ENCODE assay signal across 11 mouse cellular contexts in genomic region chr3:41587588-41587987, GRCm38 (mm10). TPM values are rescaled to one million over a fixed set of nuclear protein-coding genes. Genes with fewer than 3 reads are reported as not detected.
DNase-seq lines count a peak whose midpoint lies in the region; ATAC-seq lines count a peak whose summit lies in the region.
"Had no signal": no experiment of that assay in that cellular context is flagged by ENCODE, and none has a peak within 500 bp of the region (broad histone marks: within the 10 kb centered on the region; RNA-seq: fewer than 3 reads in every experiment).

No protein-coding gene starts in this region.

- no peaks in the 10 kb centered on the region for H3K9me3 ChIP-seq in forebrain, embryonic 11.5 days (ENCODE audit: control insufficient read depth, low read length)

- no peak overlapping the region for H3K4me3 ChIP-seq in forebrain, embryonic 11.5 days (ENCODE audit: low read depth, low read length)

- H3K27ac ChIP-seq in forebrain, embryonic 11.5 days (ENCODE audit: low read depth, low read length): no peak overlapping the region
- H3K27ac ChIP-seq: macrophage had no signal

- no peak overlapping the region for H3K4me2 ChIP-seq in forebrain, embryonic 11.5 days (ENCODE audit: low read depth, low read length, severe bottlenecking)

- H3K9ac ChIP-seq in forebrain, embryonic 11.5 days (ENCODE audit: low read length): no peak overlapping the region
- H3K9ac ChIP-seq: forebrain, postnatal 0 days had no signal

- no peaks in the 10 kb centered on the region for H3K4me1 ChIP-seq in forebrain, embryonic 11.5 days (replicated peaks; ENCODE audit: control insufficient read depth, insufficient read depth, low read length)

- DNase-seq in urinary bladder, postnatal 14 days (ENCODE audit: low spot score): peak; percentile 20
- no peak for DNase-seq in urinary bladder, postnatal 4 days (ENCODE audit: low spot score in 2 of 2)
- peak; percentile 74 for DNase-seq in lung, postnatal 10 days
- peak; percentile 59 for DNase-seq in yolk sac, embryonic 10.5 days (ENCODE audit: low spot score)
- DNase-seq in cerebellum, postnatal 4 days (ENCODE audit: low spot score in 2 of 2): no peak
- no peak for DNase-seq in forebrain, embryonic 11.5 days (ENCODE audit: low spot score)
- no peak for DNase-seq in ovary, postnatal 14 days (ENCODE audit: low spot score)
- DNase-seq: forebrain, postnatal 0 days; right cerebral cortex, postnatal 4 days had no signal

- 80% methylated on average over 6 of the region's 6 CpGs for WGBS in forebrain, embryonic 11.5 days

- no peaks in the 10 kb centered on the region for H3K27me3 ChIP-seq in forebrain, embryonic 11.5 days (ENCODE audit: control insufficient read depth, insufficient read depth, low read length)

- no peaks in the 10 kb centered on the region; the same call in 1 of the 2 replicates for H3K36me3 ChIP-seq in forebrain, embryonic 11.5 days (ENCODE audit: control insufficient read depth, insufficient read depth, low read length)

- ATAC-seq in inflammation-experienced regulatory T-cells, adult 6 months: peak; percentile 67
- no peak for ATAC-seq in forebrain, embryonic 11.5 days (replicated peaks; ENCODE audit: low FRiP score)
- ATAC-seq: forebrain, postnatal 0 days had no signal

RNA-seq across cellular contexts. Expression of gene Jade1, which starts 32.1 kb away (rescaled TPM):
- 10 to 100 TPM in 2 of 3 experiments, 1 to 10 TPM in 1; 5.1 to 10.7 (median 10.3) TPM for polyA plus RNA-seq in inflammation-experienced regulatory T-cells, adult 6 months (2017; shearing (Covaris generic))
- 22.4 and 24.1 TPM in 2 replicates for polyA plus RNA-seq in forebrain, embryonic 11.5 days (2014; fragmentation: Nextera tagmentation; extraction: Ambion mirVana)

Comparison
In these comparisons a context has a peak if more than half of its experiments do, and no peak if none do; other contexts are left out.
1. DNase-seq: peak in urinary bladder, postnatal 14 days (single experiment), lung, postnatal 10 days (single experiment) and yolk sac, embryonic 10.5 days (single experiment); none in urinary bladder, postnatal 4 days (0 of 2), cerebellum, postnatal 4 days (0 of 2), forebrain, embryonic 11.5 days (single experiment) and ovary, postnatal 14 days (single experiment).